Mouse (Mus musculus) thymus, adult 2 months (tissue): ENCODE measurements around the gene Mmp23. TPM values are rescaled to one million over a fixed set of nuclear protein-coding genes. Genes with fewer than 3 reads are reported as not detected.

Source experiments
- DNase-seq: peaks from one replicate; pipeline ENCODE4 v3.0.0; 2021
- H3K27ac ChIP-seq: fragments of 200-500 bp; 2 replicates; pipeline ENCODE4 v1.5.1; 2012; ENCODE audit warnings: low read length, control low read depth; ENCODE audit not compliant: control insufficient read depth, insufficient read depth
- H3K27me3 ChIP-seq: fragments of 200-500 bp; 2 replicates; pipeline ENCODE4 v1.6.1; 2012; ENCODE audit warnings: mild to moderate bottlenecking, low read length, moderate library complexity, mixed read lengths; ENCODE audit not compliant: control insufficient read depth, insufficient read depth
- H3K36me3 ChIP-seq: fragments of 200-500 bp; 2 replicates; pipeline ENCODE4 v1.6.1; 2012; ENCODE audit warnings: mild to moderate bottlenecking, low read length, moderate library complexity; ENCODE audit not compliant: control insufficient read depth, insufficient read depth
- H3K4me1 ChIP-seq: fragments of 200-500 bp; replicated peaks from 2 replicates; pipeline ENCODE4 v1.6.1; 2012; ENCODE audit warnings: low read length; ENCODE audit not compliant: control insufficient read depth, insufficient read depth
- H3K4me3 ChIP-seq: fragments of 200-500 bp; 2 replicates; pipeline ENCODE4 v1.5.1; 2012; ENCODE audit warnings: mild to moderate bottlenecking, low read length, control low read depth, moderate library complexity; ENCODE audit not compliant: control insufficient read depth, insufficient read depth
- CTCF ChIP-seq: fragments of 200-500 bp; IDR thresholded peaks from 2 replicates; pipeline ENCODE4 v1.5.1; 2012; ENCODE audit warnings: mild to moderate bottlenecking, control low read depth, low read length, moderate library complexity, borderline replicate concordance; ENCODE audit not compliant: control insufficient read depth, poor library complexity, insufficient read depth; ENCODE audit errors: extremely low read depth
- POLR2A ChIP-seq: fragments of 200-500 bp; IDR thresholded peaks from 2 replicates; pipeline ENCODE4 v1.6.1; 2012; ENCODE audit warnings: mild to moderate bottlenecking, low read length, control low read depth, moderate library complexity; ENCODE audit not compliant: control insufficient read depth, poor library complexity, insufficient read depth; ENCODE audit errors: extremely low read depth
- WGBS: fragments of 180-500 bp; shearing (Covaris S2); methylation state at CpG from one replicate; pipeline ENCODE4 v1.1.7; 2018; 5-methylcytosine and 5-hydroxymethylcytosine counted together
- polyA plus RNA-seq: library from polyadenylated mRNA; depleted of rRNA; stranded (reverse); fragments of >200 nt; gene quantifications from 2 replicates; pipeline ENCODE4 v1.2.3, GENCODE M21; 2012; rRNA removed

The Mmp23 gene
- 17.0 and 17.8 TPM in 2 replicates for polyA plus RNA-seq

GRCm38 (mm10) chr4:155653086-155653450 lies at the start of gene Mmp23:
Gene Mmp23 (minus strand): TSS chr4:155653384.
- no peak for DNase-seq
- Histone ChIP-seq H3K4me1 (peaks cover 24% of the 10 kb centered on the region), H3K27me3 (peaks cover 18% of the 10 kb centered on the region), H3K36me3 (peaks cover 30% of the 10 kb centered on the region), H3K27ac (no peak within 1 kb of the TSS), H3K4me3 (peak within 1 kb of the TSS; percentile 34)
- no peak for TF ChIP-seq CTCF
- TF ChIP-seq POLR2A = no peak
- WGBS = 3% methylated on average over 33 of the region's 33 CpGs

- Histone ChIP-seq H3K4me1 (peaks cover 8% of the 10 kb centered on the region), H3K27ac (no peak overlapping the region), H3K36me3 (no peaks in the 10 kb centered on the region), H3K27me3 (no peaks in the 10 kb centered on the region), H3K4me3 (no peak overlapping the region)
- TF ChIP-seq POLR2A (no peak), CTCF (no peak)
- DNase-seq = peak; percentile 13
Observed at GRCm38 (mm10) chr4:155700425-155700824, 47.2 kb upstream of the Mmp23 start.

- peaks cover 14% of the 10 kb centered on the region for H3K4me1 ChIP-seq
- no peaks in the 10 kb centered on the region for H3K27me3 ChIP-seq
- H3K27ac ChIP-seq = no peak overlapping the region
- WGBS = 89% methylated on average over 16 of the region's 16 CpGs
- no peak for DNase-seq
- TF ChIP-seq CTCF (no peak), POLR2A (no peak)
- no peaks in the 10 kb centered on the region for H3K36me3 ChIP-seq
- no peak overlapping the region for H3K4me3 ChIP-seq
Observed at GRCm38 (mm10) chr4:155696261-155697255, 43.4 kb upstream of the Mmp23 start.

GRCm38 (mm10) chr4:155695531-155696062 lies 42.4 kb upstream of the Mmp23 start:
- Histone ChIP-seq H3K36me3 (no peaks in the 10 kb centered on the region), H3K4me1 (peaks cover 14% of the 10 kb centered on the region), H3K27me3 (no peaks in the 10 kb centered on the region), H3K4me3 (no peak overlapping the region), H3K27ac (no peak overlapping the region)
- 98% methylated on average over 4 of the region's 4 CpGs for WGBS
- no peak for TF ChIP-seq CTCF
- no peak for TF ChIP-seq POLR2A
- no peak for DNase-seq

GRCm38 (mm10) chr4:155694482-155695401 lies 41.6 kb upstream of the Mmp23 start:
- no peaks in the 10 kb centered on the region for H3K27me3 ChIP-seq
- TF ChIP-seq POLR2A (no peak), CTCF (peak; percentile 33; the same call in 1 of the 2 replicates)
- peak; percentile 78 for DNase-seq
- H3K36me3 ChIP-seq = no peaks in the 10 kb centered on the region
- peaks cover 14% of the 10 kb centered on the region for H3K4me1 ChIP-seq
- H3K27ac ChIP-seq = 0 out of 2 replicates have a peak overlapping the region, but pooled peaks have one; percentile 1
- 2% methylated on average over 92 of the region's 92 CpGs for WGBS
- H3K4me3 ChIP-seq = peak overlapping the region; percentile 66

GRCm38 (mm10) chr4:155694111-155694481 lies 40.9 kb upstream of the Mmp23 start, which contains the start of gene Fndc10:
Gene Fndc10 (plus strand): TSS chr4:155694342.
- peaks cover 14% of the 10 kb centered on the region for H3K4me1 ChIP-seq
- peak; percentile 64 for DNase-seq
- no peaks in the 10 kb centered on the region for H3K27me3 ChIP-seq
- no peaks in the 10 kb centered on the region for H3K36me3 ChIP-seq
- H3K4me3 ChIP-seq = peak within 1 kb of the TSS; percentile 66
- 2% methylated on average over 46 of the region's 47 CpGs for WGBS
- H3K27ac ChIP-seq = 0 out of 2 replicates have a peak within 1 kb of the TSS, but pooled peaks have one; percentile 1
- TF ChIP-seq POLR2A (no peak), CTCF (no peak)
